Comparison of ENCODE assay signal across 12 mouse cellular contexts in genomic region chr13:97409891-97410525, GRCm38 (mm10).
DNase-seq lines count a peak whose midpoint lies in the region; ATAC-seq and TF ChIP-seq lines count a peak whose summit lies in the region.
"Had no signal": no experiment of that assay in that cellular context is flagged by ENCODE, and none has a peak within 500 bp of the region (broad histone marks: within the 10 kb centered on the region; RNA-seq: fewer than 3 reads in every experiment).

No protein-coding gene starts in this region.

- no peak overlapping the region for H3K4me2 ChIP-seq in liver, postnatal 0 days (ENCODE audit: low read depth, low read length)
- H3K4me2 ChIP-seq in liver, embryonic 12.5 days, result no peak overlapping the region
- H3K4me2 ChIP-seq in hindbrain, embryonic 16.5 days (ENCODE audit: low read length), result no peak overlapping the region
- H3K4me2 ChIP-seq in neural tube, embryonic 15.5 days, result no peak overlapping the region
- H3K4me2 ChIP-seq: lung, embryonic 15.5 days had no signal

- H3K27me3 ChIP-seq in liver, postnatal 0 days (ENCODE audit: insufficient read depth, low read length), result no peaks in the 10 kb centered on the region
- H3K27me3 ChIP-seq in liver, embryonic 12.5 days (replicated peaks), result peaks cover 8% of the 10 kb centered on the region; the same call in 1 of the 2 replicates
- no peaks in the 10 kb centered on the region for H3K27me3 ChIP-seq in hindbrain, embryonic 16.5 days (replicated peaks; ENCODE audit: control insufficient read depth, insufficient read depth, low read length)
- no peaks in the 10 kb centered on the region for H3K27me3 ChIP-seq in neural tube, embryonic 15.5 days (replicated peaks)
- H3K27me3 ChIP-seq: limb, embryonic 13.5 days; lung, embryonic 15.5 days had no signal

- no peak for TF ChIP-seq CTCF in liver, postnatal 0 days (IDR thresholded peaks at IDR 0.05; ENCODE audit: low read depth)

- peak; percentile 31 to 40 for DNase-seq in cerebellum, postnatal 14 days
- DNase-seq in liver, postnatal 0 days, result peak; percentile 9
- no peak for DNase-seq in embryo, embryonic 10 days (ENCODE audit: low spot score)
- no peak for DNase-seq in layer of hippocampus, postnatal 10 days (ENCODE audit: low spot score in 2 of 2)
- DNase-seq: gastrocnemius, postnatal 25 days had no signal

- H3K27ac ChIP-seq in liver, postnatal 0 days (ENCODE audit: low read depth), result no peak overlapping the region
- H3K27ac ChIP-seq in liver, embryonic 12.5 days, result no peak overlapping the region
- peak overlapping the region; percentile 40; the same call in 1 of the 2 replicates for H3K27ac ChIP-seq in hindbrain, embryonic 16.5 days (ENCODE audit: low read depth, low read length)
- H3K27ac ChIP-seq in neural tube, embryonic 15.5 days (replicated peaks), result peak overlapping the region; percentile 43
- H3K27ac ChIP-seq: kidney, postnatal 0 days; limb, embryonic 13.5 days; lung, embryonic 15.5 days had no signal

- no peaks in the 10 kb centered on the region for H3K36me3 ChIP-seq in liver, postnatal 0 days (replicated peaks; ENCODE audit: insufficient read depth, low read length)
- H3K36me3 ChIP-seq in liver, embryonic 12.5 days, result no peaks in the 10 kb centered on the region
- no peaks in the 10 kb centered on the region for H3K36me3 ChIP-seq in hindbrain, embryonic 16.5 days (ENCODE audit: control insufficient read depth, insufficient read depth, low read length)
- no peaks in the 10 kb centered on the region for H3K36me3 ChIP-seq in neural tube, embryonic 15.5 days
- H3K36me3 ChIP-seq: limb, embryonic 13.5 days; lung, embryonic 15.5 days had no signal

- H3K4me1 ChIP-seq in liver, postnatal 0 days (ENCODE audit: insufficient read depth), result peaks cover 7% of the 10 kb centered on the region; the same call in 1 of the 2 replicates
- 0 out of 2 replicates have a peak, but pooled peaks cover 6% of the 10 kb centered on the region for H3K4me1 ChIP-seq in liver, embryonic 12.5 days
- H3K4me1 ChIP-seq in hindbrain, embryonic 16.5 days (ENCODE audit: control insufficient read depth, insufficient read depth, low read depth, low read length), result peaks cover 18% of the 10 kb centered on the region
- H3K4me1 ChIP-seq in neural tube, embryonic 15.5 days, result peaks cover 41% of the 10 kb centered on the region

- 76% methylated on average over 6 of the region's 6 CpGs for WGBS in liver, postnatal 0 days (ENCODE audit: insufficient replicate concordance)
- 65% methylated on average over 6 of the region's 6 CpGs for WGBS in liver, embryonic 12.5 days (ENCODE audit: insufficient replicate concordance)
- 36% methylated on average over 6 of the region's 6 CpGs for WGBS in hindbrain, embryonic 16.5 days
- 32% methylated on average over 6 of the region's 6 CpGs for WGBS in neural tube, embryonic 15.5 days

- peaks cover 3% of the 10 kb centered on the region; the same call in 1 of the 2 replicates for H3K9me3 ChIP-seq in liver, postnatal 0 days (ENCODE audit: low read length)
- no peaks in the 10 kb centered on the region for H3K9me3 ChIP-seq in liver, embryonic 12.5 days (replicated peaks)
- peaks cover 3% of the 10 kb centered on the region; the same call in 1 of the 2 replicates for H3K9me3 ChIP-seq in hindbrain, embryonic 16.5 days (ENCODE audit: control insufficient read depth, low read length)
- H3K9me3 ChIP-seq in neural tube, embryonic 15.5 days (replicated peaks), result no peaks in the 10 kb centered on the region
- H3K9me3 ChIP-seq: limb, embryonic 13.5 days; lung, embryonic 15.5 days had no signal

- no peak overlapping the region for H3K4me3 ChIP-seq in liver, postnatal 0 days (ENCODE audit: low read depth, low read length)
- no peak overlapping the region for H3K4me3 ChIP-seq in liver, embryonic 12.5 days
- no peak overlapping the region for H3K4me3 ChIP-seq in hindbrain, embryonic 16.5 days (ENCODE audit: low read length)
- H3K4me3 ChIP-seq in neural tube, embryonic 15.5 days (replicated peaks), result no peak overlapping the region
- H3K4me3 ChIP-seq: limb, embryonic 13.5 days; lung, embryonic 15.5 days had no signal

- TF ChIP-seq EP300 in liver, postnatal 0 days (IDR thresholded peaks at IDR 0.05; ENCODE audit: low read depth), result no peak

- H3K9ac ChIP-seq in liver, postnatal 0 days (replicated peaks), result no peak overlapping the region
- no peak overlapping the region for H3K9ac ChIP-seq in liver, embryonic 12.5 days
- H3K9ac ChIP-seq in hindbrain, embryonic 16.5 days (ENCODE audit: low read depth, low read length), result no peak overlapping the region
- H3K9ac ChIP-seq in neural tube, embryonic 15.5 days (replicated peaks), result no peak overlapping the region
- H3K9ac ChIP-seq: limb, embryonic 13.5 days; lung, embryonic 15.5 days had no signal

- ATAC-seq in cerebellum, adult (ENCODE audit: insufficient number of reproducible peaks, low FRiP score, low TSS enrichment), result no peak
- ATAC-seq in liver, postnatal 0 days, result no peak
- no peak for ATAC-seq in liver, embryonic 12.5 days
- peak; percentile 55 for ATAC-seq in hindbrain, embryonic 16.5 days
- ATAC-seq in neural tube, embryonic 15.5 days (ENCODE audit: low FRiP score), result peak; percentile 59

Comparison
In these comparisons a context has a peak if more than half of its experiments do, and no peak if none do; other contexts are left out.
1. DNase-seq: peak in cerebellum, postnatal 14 days (2 of 2) and liver, postnatal 0 days (single experiment); none in embryo, embryonic 10 days (single experiment) and layer of hippocampus, postnatal 10 days (0 of 2).
2. ATAC-seq: peak in hindbrain, embryonic 16.5 days (single experiment) and neural tube, embryonic 15.5 days (single experiment); none in cerebellum, adult (single experiment), liver, postnatal 0 days (single experiment) and liver, embryonic 12.5 days (single experiment).
3. H3K27ac ChIP-seq: peak in hindbrain, embryonic 16.5 days (single experiment) and neural tube, embryonic 15.5 days (single experiment); none in liver, postnatal 0 days (single experiment) and liver, embryonic 12.5 days (single experiment).